Mouse (Mus musculus) ovary, adult 10 weeks (tissue): ENCODE measurements around the gene Adat3. TPM values are rescaled to one million over a fixed set of nuclear protein-coding genes. Genes with fewer than 3 reads are reported as not detected.

Experiments
- polyA plus RNA-seq: library from polyadenylated mRNA; stranded (reverse); fragments of 350-450 nt; fragmentation: Illumina TruSeq; extraction: RNeasy Lipid Tissue Mini Kit (QIAGEN cat#74804); gene quantifications from one replicate; pipeline ENCODE4 v1.2.3, GENCODE M21; 2014

The Adat3 gene
- not detected for polyA plus RNA-seq

DNA sequence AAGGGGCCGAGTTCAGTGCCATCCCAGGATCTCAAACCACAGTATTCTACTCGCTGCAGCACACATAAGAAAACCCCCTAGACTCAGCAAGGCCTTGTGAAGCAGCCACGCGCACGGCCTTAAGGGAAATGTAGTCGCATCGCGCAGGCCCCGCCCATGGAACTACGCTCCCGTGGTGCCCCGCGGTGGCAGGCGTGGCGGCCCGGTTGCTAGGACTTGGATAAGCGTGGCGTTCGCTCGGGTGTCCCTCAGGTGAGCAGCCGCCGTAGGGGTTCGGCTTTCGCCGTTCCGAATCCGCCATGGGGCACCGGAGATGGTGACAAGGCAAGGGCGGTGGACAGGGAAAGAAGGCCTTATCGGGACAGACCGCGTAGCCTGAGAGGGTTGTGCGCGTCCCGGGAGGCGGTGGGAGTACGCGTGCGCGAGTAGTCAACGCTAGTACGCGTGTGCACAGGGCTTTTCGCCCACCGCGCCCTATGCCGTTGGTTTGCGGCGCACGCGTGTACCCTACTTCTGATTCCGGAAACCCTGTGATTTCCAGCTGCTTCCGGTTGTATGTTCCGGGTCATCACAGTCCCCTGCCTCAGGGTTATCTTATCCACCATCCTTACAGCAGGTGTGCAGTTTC, at the start of gene Adat3, which contains the start of gene Scamp4:
Gene Adat3, plus strand, starts transcription at position 183 of the 628 bp plus-strand sequence.
Gene Scamp4, plus strand, starts transcription at position 175 of the 628 bp plus-strand sequence.

DNA sequence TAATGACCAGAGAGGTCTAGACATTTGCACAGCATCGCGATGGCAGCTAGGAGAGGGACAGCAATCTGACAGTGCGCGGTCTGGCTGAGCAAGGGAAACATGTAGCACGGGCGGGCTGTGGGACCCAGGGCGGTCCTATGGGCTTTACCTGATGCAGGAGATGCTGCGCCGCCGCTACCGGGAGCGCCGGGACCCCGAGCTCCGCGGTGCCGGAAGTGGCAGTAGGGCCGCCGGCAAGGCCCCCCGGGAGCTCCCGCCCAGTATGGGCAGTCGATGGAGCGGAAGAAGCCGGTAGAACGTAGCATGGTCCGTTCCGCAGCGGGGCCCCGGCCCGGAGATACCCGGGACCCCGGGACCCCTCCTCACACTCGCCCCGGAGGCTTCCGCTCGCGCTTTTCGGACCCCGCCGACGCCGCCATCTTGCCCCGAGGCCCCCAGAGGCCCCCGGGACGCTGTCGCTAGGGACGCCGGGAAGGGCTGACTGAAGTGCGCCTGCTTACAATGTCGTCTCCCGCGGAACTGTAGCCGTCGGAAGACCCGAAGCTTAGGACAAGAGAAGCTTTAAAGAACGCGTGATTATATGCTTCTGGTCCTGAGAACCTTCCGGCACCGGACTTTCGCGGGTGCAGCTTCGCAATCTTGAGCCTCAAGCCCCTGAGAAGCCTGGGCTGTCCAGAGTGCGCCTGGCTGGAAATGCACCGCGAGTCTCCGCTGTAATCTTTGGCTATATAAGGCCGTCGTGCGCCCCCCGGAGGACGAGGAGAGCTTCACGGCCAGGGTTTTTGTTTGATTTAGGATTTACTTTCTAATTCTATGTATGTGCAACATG, 41.4 kb upstream of the Adat3 start, which contains the start of gene Rexo1:
Gene Rexo1, minus strand, starts transcription at position 445 of the 829 bp plus-strand sequence.

DNA sequence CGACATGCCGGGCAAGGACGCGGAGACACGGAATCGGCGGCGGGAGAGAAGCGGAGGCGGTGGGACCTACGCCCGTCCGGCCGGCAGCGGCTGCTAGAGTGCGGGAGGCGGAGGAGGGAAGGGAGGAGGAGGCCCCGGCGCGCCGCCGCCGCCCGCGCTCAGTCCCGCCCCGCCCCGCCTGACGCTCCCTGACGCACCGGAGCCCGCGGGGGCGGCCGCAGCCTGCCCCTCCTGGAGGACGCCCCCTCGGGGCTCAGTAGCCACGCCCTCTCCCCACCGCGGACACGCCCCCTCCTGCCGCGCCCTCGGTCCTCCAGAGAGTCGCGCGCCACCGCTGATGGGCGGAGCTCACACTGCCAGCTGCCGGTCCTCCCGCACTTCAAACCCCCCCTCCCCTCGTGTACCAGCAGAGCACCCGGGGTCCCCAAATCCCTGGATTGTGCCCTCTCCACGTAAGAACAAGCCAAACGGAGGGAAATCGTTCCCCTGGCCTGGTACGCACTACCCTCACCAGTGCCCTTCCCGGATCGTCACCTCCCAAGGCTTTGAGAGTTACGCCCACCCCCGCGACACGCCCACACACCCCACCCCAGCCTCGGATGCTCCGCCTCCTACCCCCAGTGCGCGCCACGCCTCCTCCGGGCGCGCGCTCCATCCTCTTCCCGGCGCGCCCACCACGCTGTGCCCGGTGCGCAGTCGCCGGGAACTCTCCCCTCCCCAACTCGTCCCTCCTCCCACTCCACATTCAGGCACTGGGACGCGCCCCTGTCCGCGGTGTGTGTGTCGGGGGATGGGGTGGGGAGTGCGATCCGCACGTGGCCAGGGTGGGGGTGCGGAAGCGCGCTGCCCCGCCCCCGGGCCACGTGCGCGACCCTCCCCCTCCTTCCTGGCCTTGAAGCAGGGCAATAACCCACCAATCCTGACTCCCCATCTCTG, 25.2 kb upstream of the Adat3 start, which contains the start of gene Klf16:
Gene Klf16, minus strand, starts transcription at position 127 of the 936 bp plus-strand sequence.

DNA sequence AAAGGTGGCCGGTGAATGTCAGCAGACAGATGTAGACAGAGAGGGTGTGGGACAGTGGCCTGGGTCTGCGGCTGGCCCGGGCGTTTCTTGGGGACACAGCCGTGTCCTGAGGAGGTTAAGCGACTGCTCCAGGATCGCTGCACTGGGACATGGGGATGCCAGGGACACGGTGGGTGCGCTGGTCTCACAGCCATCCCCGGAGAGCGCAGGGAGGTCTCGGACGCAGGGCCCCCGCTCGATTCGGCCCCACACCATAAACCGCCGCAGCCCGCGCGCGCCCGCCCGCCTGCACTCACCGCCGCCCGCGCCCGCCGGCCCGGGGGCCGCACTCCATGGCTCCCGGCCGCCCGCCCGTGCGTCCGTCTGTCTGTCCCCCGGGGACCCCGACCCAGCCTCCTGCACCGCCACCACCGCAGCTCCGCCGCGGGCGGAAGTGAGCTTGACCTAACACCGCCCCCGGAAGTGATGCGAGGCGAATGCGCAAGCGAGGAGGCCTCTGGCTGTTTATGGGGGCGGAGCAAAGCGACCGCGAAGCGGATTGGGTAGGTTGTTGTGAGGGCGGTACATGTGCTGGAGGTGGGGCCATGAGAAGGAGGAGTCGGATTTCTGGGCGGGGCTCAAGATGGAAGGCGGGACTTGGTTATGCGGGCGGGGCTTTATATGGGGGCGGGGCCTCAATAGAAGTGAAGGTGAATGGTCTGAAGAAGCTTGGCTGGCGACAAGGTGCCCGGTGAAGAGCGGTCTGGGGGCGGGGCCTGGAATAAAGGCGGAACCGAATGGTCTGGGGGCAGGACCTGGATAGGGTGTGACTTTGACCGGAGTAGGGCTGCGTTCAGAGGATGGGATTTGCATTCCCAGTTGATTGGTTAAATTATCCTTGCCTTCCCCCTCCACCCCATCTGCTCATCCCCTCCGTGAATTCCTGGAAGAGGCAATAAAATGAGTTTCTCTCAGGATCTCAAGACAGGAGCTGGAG, 12.5 kb upstream of the Adat3 start, which contains the start of gene Abhd17a:
Gene Abhd17a, minus strand, starts transcription at position 463 of the 976 bp plus-strand sequence.

DNA sequence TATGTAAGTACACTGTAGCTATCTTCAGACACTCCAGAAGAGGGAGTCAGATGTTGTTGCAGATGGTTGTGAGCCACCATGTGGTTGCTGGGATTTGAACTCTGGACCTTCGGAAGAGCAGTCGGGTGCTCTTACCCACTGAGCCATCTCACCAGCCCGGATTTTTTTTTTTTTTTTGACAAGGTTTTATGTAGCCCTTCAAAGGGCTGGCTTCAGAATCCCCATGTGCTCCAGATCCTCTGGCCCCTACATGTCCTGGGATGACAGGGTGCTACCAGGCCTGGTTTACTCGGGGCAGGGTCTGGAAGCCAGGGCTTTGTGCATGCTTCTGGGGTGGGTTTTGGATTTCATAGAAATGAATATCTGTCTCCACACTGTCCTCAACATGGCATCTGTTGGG, 3.0 kb downstream of the Adat3 start, which contains the start of gene Gm49322:
Gene Gm49322, plus strand, starts transcription at position 301 of the 400 bp plus-strand sequence.

DNA sequence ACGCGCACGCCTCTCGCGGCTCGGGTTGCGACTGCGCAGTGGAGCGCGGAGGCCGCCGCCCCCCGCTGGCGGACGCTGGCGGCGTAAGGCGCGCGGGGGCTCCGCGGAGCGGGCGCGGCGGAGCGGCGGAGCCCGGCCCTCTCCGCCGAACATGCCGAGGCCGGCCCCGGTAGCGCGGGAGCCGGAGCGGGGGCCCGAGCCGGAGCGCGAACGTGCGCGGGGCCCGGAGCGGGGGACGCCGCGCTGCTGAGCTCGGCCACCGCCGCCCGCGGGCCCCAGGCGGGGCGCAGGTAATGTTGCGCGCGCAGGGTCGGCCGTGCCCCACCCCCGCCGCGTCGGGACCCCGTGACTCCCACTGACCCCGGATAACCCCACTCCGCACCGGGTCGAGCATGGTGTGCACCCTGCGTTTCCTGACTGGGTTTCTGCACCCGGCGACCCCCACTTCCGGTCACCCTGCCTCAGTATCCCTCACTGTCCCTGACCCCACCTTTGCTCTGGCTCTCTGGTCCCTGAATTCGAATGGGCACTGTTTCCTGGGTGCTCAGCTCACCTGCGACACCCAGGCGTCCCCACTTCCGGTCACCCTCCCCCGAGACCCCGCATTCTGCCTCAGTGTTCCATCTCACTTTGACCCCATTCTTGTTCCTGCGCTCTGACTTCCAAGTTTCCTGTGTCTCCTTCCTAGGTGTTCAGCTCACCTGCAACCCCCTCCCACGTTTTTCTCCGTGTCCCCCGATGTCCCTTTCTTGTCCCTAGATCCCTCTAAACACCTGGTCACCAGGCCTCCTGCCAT, 20.2 kb downstream of the Adat3 start, which contains the start of gene Csnk1g2:
Gene Csnk1g2, plus strand, starts transcription at position 178 of the 796 bp plus-strand sequence.

DNA sequence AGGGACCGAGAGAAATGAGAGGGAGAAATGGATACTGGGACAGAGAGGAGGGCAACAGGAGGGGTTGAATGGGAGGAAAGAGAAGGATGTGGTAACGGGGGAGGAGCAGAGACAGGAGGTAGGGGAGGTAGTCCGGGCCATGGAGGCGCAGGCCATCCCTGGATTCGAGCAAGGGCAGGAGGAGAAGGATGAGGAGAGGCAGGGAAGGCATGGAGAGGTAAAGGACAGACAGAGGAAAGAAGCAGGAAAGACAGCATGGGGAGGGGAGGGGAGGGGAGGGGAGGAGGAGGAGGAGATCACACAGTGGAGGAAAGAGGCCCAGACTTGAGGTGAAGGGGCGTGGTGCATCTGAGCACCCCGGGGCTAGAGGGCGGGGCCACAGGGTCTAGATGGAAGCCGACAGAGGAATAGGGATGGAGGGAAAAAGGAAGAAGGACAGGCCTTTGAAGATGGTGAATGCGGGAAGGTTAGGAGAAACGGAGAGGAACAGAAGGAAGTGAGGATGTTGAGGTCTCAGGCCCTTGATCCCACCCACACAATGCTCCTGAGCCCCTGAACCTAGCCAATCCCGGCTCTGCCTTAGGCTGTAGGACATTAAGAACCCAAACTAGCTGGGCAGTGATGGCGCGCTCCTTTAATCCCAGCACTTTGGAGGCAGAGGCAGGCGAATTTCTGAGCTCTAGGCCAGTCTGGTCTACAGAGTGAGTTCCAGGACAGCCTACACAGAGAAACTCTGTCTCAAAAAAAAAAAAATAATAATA, 54.4 kb downstream of the Adat3 start, which contains the start of gene Btbd2:
Gene Btbd2, minus strand, starts transcription at position 209 of the 761 bp plus-strand sequence.

Other genes starting within 250 kb of the Adat3 start
- gene Plk5, start 246.4 kb upstream of the Adat3 start, polyA plus RNA-seq, result not detected
- gene Mex3d, start 215.2 kb upstream of the Adat3 start, polyA plus RNA-seq, result 29.8 TPM
- gene Mbd3, start 203.3 kb upstream of the Adat3 start, polyA plus RNA-seq, result not detected
- not detected for gene Uqcr11, start 196.1 kb upstream of the Adat3 start, polyA plus RNA-seq
- 6.6 TPM for gene Tcf3, start 169.2 kb upstream of the Adat3 start, polyA plus RNA-seq
- gene Onecut3, start 108.0 kb upstream of the Adat3 start, polyA plus RNA-seq, result not detected
- gene Atp8b3, start 63.8 kb upstream of the Adat3 start, polyA plus RNA-seq, result not detected
- 0.77 TPM for gene Rexo1, start 41.3 kb upstream of the Adat3 start, polyA plus RNA-seq
- 3.8 TPM for gene Klf16, start 25.6 kb upstream of the Adat3 start, polyA plus RNA-seq
- not detected for gene Abhd17a, start 12.5 kb upstream of the Adat3 start, polyA plus RNA-seq
- gene Scamp4, start within 50 bp of the Adat3 start, polyA plus RNA-seq, result not detected
- gene Gm49322, start 3.1 kb downstream of the Adat3 start, polyA plus RNA-seq, result not detected
- 0.77 TPM for gene Csnk1g2, start 20.0 kb downstream of the Adat3 start, polyA plus RNA-seq
- gene Btbd2, start 54.2 kb downstream of the Adat3 start, polyA plus RNA-seq, result 0.51 TPM
- 1.5 TPM for gene Mknk2, start 75.2 kb downstream of the Adat3 start, polyA plus RNA-seq
- gene Mob3a, start 99.1 kb downstream of the Adat3 start, polyA plus RNA-seq, result 3.1 TPM
- 0.46 TPM for gene Izumo4, start 99.3 kb downstream of the Adat3 start, polyA plus RNA-seq
- gene Ap3d1, start 139.4 kb downstream of the Adat3 start, polyA plus RNA-seq, result 8.9 TPM
- gene Dot1l, start 152.3 kb downstream of the Adat3 start, polyA plus RNA-seq, result 3.4 TPM
- 6.4 TPM for gene Sf3a2, start 195.3 kb downstream of the Adat3 start, polyA plus RNA-seq
- gene Plekhj1, start 195.7 kb downstream of the Adat3 start, polyA plus RNA-seq, result 2.9 TPM
- gene Amh, start 202.4 kb downstream of the Adat3 start, polyA plus RNA-seq, result not detected
- gene Jsrp1, start 210.6 kb downstream of the Adat3 start, polyA plus RNA-seq, result not detected
- gene Oaz1, start 223.8 kb downstream of the Adat3 start, polyA plus RNA-seq, result 134 TPM
- not detected for gene Lingo3, start 241.2 kb downstream of the Adat3 start, polyA plus RNA-seq